Mouse (Mus musculus): Measurements from ENCODE around the gene Mgst3. TPM values are rescaled to one million over a fixed set of nuclear protein-coding genes. Genes with fewer than 3 reads are reported as not detected.

Mgst3 gene
- total and polyA plus RNA-seq, 3 experiments, result 10.9 to 34.4 (median 22.7) TPM

- DNase-seq (ENCODE audit: low spot score), result no peak
- H3K36me3 ChIP-seq (replicated peaks), result no peaks in the 10 kb centered on the region
- TF ChIP-seq POLR2AphosphoS5 (IDR thresholded peaks at IDR 0.05; ENCODE audit: insufficient replicate concordance, low read depth, low read length), result no peak
- TF ChIP-seq GATA1 (IDR thresholded peaks at IDR 0.05; ENCODE audit: borderline replicate concordance, low read length), result no peak
- no peak for TF ChIP-seq GATA2 (IDR thresholded peaks at IDR 0.05; ENCODE audit: borderline replicate concordance, low read depth, low read length)
- H3K4me3 ChIP-seq (ENCODE audit: low read depth, low read length), result no peak overlapping the region
- H3K27me3 ChIP-seq (ENCODE audit: insufficient read depth, low read length), result no peaks in the 10 kb centered on the region
- H3K4me1 ChIP-seq (ENCODE audit: insufficient read depth, low read depth, low read length), result peaks cover 58% of the 10 kb centered on the region
- ATAC-seq (ENCODE audit: extremely low read depth, insufficient number of reproducible peaks, low FRiP score, poor library complexity, severe bottlenecking), result no peak
- no peaks in the 10 kb centered on the region for H3K9me3 ChIP-seq (replicated peaks)
Measured at GRCm38 (mm10) chr1:167385636-167386035, 8.0 kb downstream of the Mgst3 start.

GRCm38 (mm10) chr1:167385211-167385610, 8.4 kb downstream of the Mgst3 start:
- H3K4me3 ChIP-seq (ENCODE audit: low read depth, low read length), result no peak overlapping the region
- ATAC-seq (ENCODE audit: extremely low read depth, insufficient number of reproducible peaks, low FRiP score, poor library complexity, severe bottlenecking) (no peak), DNase-seq (ENCODE audit: low spot score) (no peak)
- no peaks in the 10 kb centered on the region for H3K27me3 ChIP-seq (ENCODE audit: insufficient read depth, low read length)
- no peaks in the 10 kb centered on the region for H3K9me3 ChIP-seq (replicated peaks)
- no peaks in the 10 kb centered on the region for H3K36me3 ChIP-seq (replicated peaks)
- H3K4me1 ChIP-seq (ENCODE audit: insufficient read depth, low read depth, low read length), result peaks cover 58% of the 10 kb centered on the region
- no peak for TF ChIP-seq TAL1 (conservative IDR thresholded peaks at IDR 0.05; ENCODE audit: low read depth, low read length)
- no peak for TF ChIP-seq CTCF (IDR thresholded peaks at IDR 0.05; ENCODE audit: low read depth, low read length)
- no peak for TF ChIP-seq GATA2 (IDR thresholded peaks at IDR 0.05; ENCODE audit: borderline replicate concordance, low read depth, low read length)
- no peak for TF ChIP-seq GATA1 (IDR thresholded peaks at IDR 0.05; ENCODE audit: borderline replicate concordance, low read length)
- no peak for TF ChIP-seq POLR2AphosphoS5 (IDR thresholded peaks at IDR 0.05; ENCODE audit: insufficient replicate concordance, low read depth, low read length)

- TF ChIP-seq TAL1 (conservative IDR thresholded peaks at IDR 0.05; ENCODE audit: low read depth, low read length) (peak; percentile 86), CTCF (IDR thresholded peaks at IDR 0.05; ENCODE audit: low read depth, low read length) (no peak)
- H3K9me3 ChIP-seq (replicated peaks), result no peaks in the 10 kb centered on the region
- no peaks in the 10 kb centered on the region for H3K36me3 ChIP-seq (replicated peaks)
- H3K4me3 ChIP-seq (ENCODE audit: low read depth, low read length), result no peak overlapping the region; the same call in 1 of the 2 replicates
- DNase-seq (ENCODE audit: low spot score), result peak; percentile 39
- no peaks in the 10 kb centered on the region for H3K27me3 ChIP-seq (ENCODE audit: insufficient read depth, low read length)
- ATAC-seq (ENCODE audit: extremely low read depth, insufficient number of reproducible peaks, low FRiP score, poor library complexity, severe bottlenecking), result peak; percentile 91
- peaks cover 58% of the 10 kb centered on the region for H3K4me1 ChIP-seq (ENCODE audit: insufficient read depth, low read depth, low read length)
Measured at GRCm38 (mm10) chr1:167384156-167384555, 9.5 kb downstream of the Mgst3 start.

GRCm38 (mm10) chr1:167383178-167383577, 10.5 kb downstream of the Mgst3 start:
- peaks cover 58% of the 10 kb centered on the region for H3K4me1 ChIP-seq (ENCODE audit: insufficient read depth, low read depth, low read length)
- DNase-seq (ENCODE audit: low spot score) (no peak), ATAC-seq (ENCODE audit: extremely low read depth, insufficient number of reproducible peaks, low FRiP score, poor library complexity, severe bottlenecking) (no peak)
- H3K36me3 ChIP-seq (replicated peaks), result no peaks in the 10 kb centered on the region
- peak overlapping the region; percentile 33; the same call in 1 of the 2 replicates for H3K4me3 ChIP-seq (ENCODE audit: low read depth, low read length)
- no peaks in the 10 kb centered on the region for H3K27me3 ChIP-seq (ENCODE audit: insufficient read depth, low read length)
- no peaks in the 10 kb centered on the region for H3K9me3 ChIP-seq (replicated peaks)
- no peak for TF ChIP-seq TAL1 (conservative IDR thresholded peaks at IDR 0.05; ENCODE audit: low read depth, low read length)
- TF ChIP-seq GATA2 (IDR thresholded peaks at IDR 0.05; ENCODE audit: borderline replicate concordance, low read depth, low read length), result no peak

- DNase-seq (ENCODE audit: low spot score) (no peak), ATAC-seq (ENCODE audit: extremely low read depth, insufficient number of reproducible peaks, low FRiP score, poor library complexity, severe bottlenecking) (no peak)
- Histone ChIP-seq H3K4me3 (ENCODE audit: low read depth, low read length) (no peak overlapping the region), H3K27me3 (ENCODE audit: insufficient read depth, low read length) (no peaks in the 10 kb centered on the region), H3K36me3 (replicated peaks) (no peaks in the 10 kb centered on the region), H3K9me3 (replicated peaks) (no peaks in the 10 kb centered on the region), H3K4me1 (ENCODE audit: insufficient read depth, low read depth, low read length) (peaks cover 58% of the 10 kb centered on the region)
- TF ChIP-seq POLR2AphosphoS5 (IDR thresholded peaks at IDR 0.05; ENCODE audit: insufficient replicate concordance, low read depth, low read length) (no peak), GATA2 (IDR thresholded peaks at IDR 0.05; ENCODE audit: borderline replicate concordance, low read depth, low read length) (no peak), GATA1 (IDR thresholded peaks at IDR 0.05; ENCODE audit: borderline replicate concordance, low read length) (no peak), CTCF (IDR thresholded peaks at IDR 0.05; ENCODE audit: low read depth, low read length) (no peak), TAL1 (conservative IDR thresholded peaks at IDR 0.05; ENCODE audit: low read depth, low read length) (no peak)
Measured at GRCm38 (mm10) chr1:167382763-167383162, 10.9 kb downstream of the Mgst3 start.

GRCm38 (mm10) chr1:167382316-167382715, 11.3 kb downstream of the Mgst3 start:
- peaks cover 58% of the 10 kb centered on the region for H3K4me1 ChIP-seq (ENCODE audit: insufficient read depth, low read depth, low read length)
- H3K4me3 ChIP-seq (ENCODE audit: low read depth, low read length), result no peak overlapping the region; the same call in 1 of the 2 replicates
- DNase-seq (ENCODE audit: low spot score), result no peak
- no peaks in the 10 kb centered on the region for H3K9me3 ChIP-seq (replicated peaks)
- no peaks in the 10 kb centered on the region for H3K27me3 ChIP-seq (ENCODE audit: insufficient read depth, low read length)
- no peak for ATAC-seq (ENCODE audit: extremely low read depth, insufficient number of reproducible peaks, low FRiP score, poor library complexity, severe bottlenecking)
- H3K36me3 ChIP-seq (replicated peaks), result no peaks in the 10 kb centered on the region
- TF ChIP-seq TAL1 (conservative IDR thresholded peaks at IDR 0.05; ENCODE audit: low read depth, low read length) (no peak), CTCF (IDR thresholded peaks at IDR 0.05; ENCODE audit: low read depth, low read length) (no peak), GATA1 (IDR thresholded peaks at IDR 0.05; ENCODE audit: borderline replicate concordance, low read length) (no peak), POLR2AphosphoS5 (IDR thresholded peaks at IDR 0.05; ENCODE audit: insufficient replicate concordance, low read depth, low read length) (no peak), GATA2 (IDR thresholded peaks at IDR 0.05; ENCODE audit: borderline replicate concordance, low read depth, low read length) (no peak)

Measured in G1E (cell line).